Mouse (Mus musculus): ENCODE data around the gene Fam173b. TPM values are rescaled to one million over a fixed set of nuclear protein-coding genes. Genes with fewer than 3 reads are reported as not detected.

Fam173b gene
- 4.7 TPM for polyA plus RNA-seq (2014; fragmentation: Illumina TruSeq; extraction: RNeasy Lipid Tissue Mini Kit (QIAGEN cat#74804); ENCODE audit: low read depth, low replicate concordance)

DNA sequence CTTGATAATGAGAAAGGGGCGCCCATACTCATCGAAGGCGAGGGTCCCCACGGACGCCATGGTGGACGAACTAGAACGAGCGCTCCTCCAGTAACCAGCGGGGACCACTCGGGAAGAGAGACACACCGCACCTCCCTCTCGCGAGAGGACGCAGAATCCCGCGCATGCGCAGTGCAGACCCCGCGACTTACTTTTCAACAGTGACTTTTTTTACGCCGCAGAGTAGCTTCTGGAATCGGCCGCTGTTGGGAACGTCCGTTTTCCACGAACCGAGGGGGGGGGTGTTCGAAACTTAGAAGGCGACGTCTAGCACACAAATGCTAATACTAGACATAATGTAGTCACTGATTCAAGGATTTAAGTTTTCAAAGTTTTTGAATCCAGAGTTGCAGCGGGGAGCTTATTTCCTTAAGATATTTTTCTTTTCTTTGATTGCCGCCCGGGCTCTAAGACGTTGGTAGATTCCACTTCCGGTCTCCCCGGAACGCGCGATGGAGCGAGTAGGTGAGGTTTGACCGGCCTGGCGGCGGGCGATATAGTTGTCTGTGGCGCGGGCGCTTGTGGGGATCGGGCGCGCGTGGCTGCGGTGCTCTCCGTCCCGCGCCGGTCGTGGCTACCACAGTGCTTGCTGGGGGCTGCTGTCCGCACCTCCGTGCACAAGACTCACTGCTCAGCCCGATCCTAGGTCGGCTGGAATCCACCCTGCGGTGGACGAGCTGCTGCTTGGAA is at the start of gene Fam173b, which contains the start of gene Cct5:
TSS of gene Fam173b (plus strand) at position 207 of the 729 bp plus-strand sequence.
TSS of gene Cct5 (minus strand) at position 159 of the 729 bp plus-strand sequence.

DNA sequence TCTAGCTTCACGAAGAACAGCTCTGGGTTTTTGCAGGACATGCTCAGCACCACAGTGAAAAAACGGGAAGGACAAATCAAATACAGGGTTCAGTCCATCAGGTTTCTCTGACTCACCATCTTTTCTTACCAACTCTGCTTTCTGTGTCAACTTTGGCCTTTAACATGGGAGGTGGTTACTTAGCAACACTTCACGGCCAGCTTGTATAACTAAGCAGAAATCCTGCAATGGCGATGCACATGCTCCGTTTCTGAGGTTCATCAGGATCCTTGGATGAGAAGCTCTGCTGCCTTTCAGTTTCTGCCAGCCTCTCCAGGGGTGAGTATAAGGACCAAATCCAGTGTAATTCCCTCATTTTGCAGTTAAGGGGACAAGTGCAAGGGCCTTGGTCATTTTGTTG is 36.5 kb upstream of the Fam173b start, which contains the start of gene Cmbl:
TSS of gene Cmbl (plus strand) at position 206 of the 400 bp plus-strand sequence.

Other genes starting within 250 kb of the Fam173b start
- gene Ankrd33b, start 234.1 kb upstream of the Fam173b start, polyA plus RNA-seq (2014; fragmentation: Illumina TruSeq; extraction: RNeasy Lipid Tissue Mini Kit (QIAGEN cat#74804); ENCODE audit: low read depth, low replicate concordance) = 15.3 TPM
- 13.0 TPM for gene Ropn1l, start 148.1 kb upstream of the Fam173b start, polyA plus RNA-seq (2014; fragmentation: Illumina TruSeq; extraction: RNeasy Lipid Tissue Mini Kit (QIAGEN cat#74804); ENCODE audit: low read depth, low replicate concordance)
- gene March6, start 70.8 kb upstream of the Fam173b start, polyA plus RNA-seq (2014; fragmentation: Illumina TruSeq; extraction: RNeasy Lipid Tissue Mini Kit (QIAGEN cat#74804); ENCODE audit: low read depth, low replicate concordance) = 96.6 TPM
- 330 TPM for gene Cmbl, start 36.5 kb upstream of the Fam173b start, polyA plus RNA-seq (2014; fragmentation: Illumina TruSeq; extraction: RNeasy Lipid Tissue Mini Kit (QIAGEN cat#74804); ENCODE audit: low read depth, low replicate concordance)
- 60.2 TPM for gene Cct5, start within 50 bp of the Fam173b start, polyA plus RNA-seq (2014; fragmentation: Illumina TruSeq; extraction: RNeasy Lipid Tissue Mini Kit (QIAGEN cat#74804); ENCODE audit: low read depth, low replicate concordance)

All from liver, adult 10 weeks (tissue).